Mouse (Mus musculus) kidney, postnatal 14 days (tissue): ENCODE results near the gene Slc25a44.
"Not testable (repeated sequence)": the region's sequence is repeated elsewhere in the genome, so short reads cannot be mapped to it uniquely, and the experiment has no call there.

Experiments
- DNase-seq: peaks from one replicate; pipeline ENCODE4 v3.0.0; 2022; ENCODE audit warnings: mixed read lengths

The Slc25a44 gene

DNA sequence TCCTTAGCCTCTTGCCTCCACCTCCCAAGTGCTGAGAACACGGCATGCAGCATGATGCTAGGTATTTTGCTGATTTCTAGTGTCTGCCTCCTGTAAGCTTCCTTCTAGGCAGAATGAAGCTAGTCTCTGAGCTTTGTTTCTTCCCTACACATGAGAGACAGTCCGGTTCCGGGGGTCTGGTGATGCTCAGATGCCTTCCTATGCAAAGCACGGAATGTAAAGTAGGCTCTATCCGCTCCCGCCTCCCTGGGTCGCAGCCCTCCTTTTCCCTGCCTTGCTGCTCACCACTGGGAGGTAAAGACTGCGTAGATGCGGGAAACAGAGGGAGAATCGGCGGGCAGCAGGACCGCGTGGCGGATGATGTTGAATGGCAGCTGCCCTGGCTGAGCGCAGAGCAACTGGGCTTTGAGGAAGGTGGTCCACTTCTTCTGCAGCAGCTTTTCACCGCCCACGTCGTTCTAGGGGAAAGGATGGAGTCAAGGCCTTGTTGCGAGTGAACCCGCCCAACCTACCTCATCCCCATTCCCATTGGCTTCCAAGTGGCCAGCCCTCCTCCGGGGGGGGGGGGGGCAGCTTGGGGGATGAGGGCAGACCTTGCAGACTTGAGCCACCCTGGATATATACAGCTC lies 24.6 kb upstream of the Slc25a44 start:
- DNase-seq = no peak

DNA sequence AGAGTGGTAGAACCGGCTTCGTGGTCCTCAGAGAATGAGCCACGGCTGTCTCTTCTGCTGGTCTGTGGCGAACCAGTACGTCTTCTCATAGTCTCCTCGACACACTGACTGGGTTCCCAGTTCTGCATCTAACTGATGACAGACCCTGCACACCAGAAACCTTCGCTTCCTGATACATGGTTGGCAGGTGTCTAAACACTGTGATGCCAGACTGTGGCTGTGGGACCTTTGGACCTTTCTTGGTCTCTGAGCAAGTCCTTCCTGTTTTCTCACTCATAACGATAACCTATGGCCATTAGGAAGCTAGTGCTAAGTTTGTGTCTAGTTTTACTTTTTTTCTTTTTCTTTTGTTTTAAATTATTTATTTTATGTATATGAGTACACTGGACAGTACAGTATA lies 23.5 kb upstream of the Slc25a44 start:
- no peak for DNase-seq

DNA sequence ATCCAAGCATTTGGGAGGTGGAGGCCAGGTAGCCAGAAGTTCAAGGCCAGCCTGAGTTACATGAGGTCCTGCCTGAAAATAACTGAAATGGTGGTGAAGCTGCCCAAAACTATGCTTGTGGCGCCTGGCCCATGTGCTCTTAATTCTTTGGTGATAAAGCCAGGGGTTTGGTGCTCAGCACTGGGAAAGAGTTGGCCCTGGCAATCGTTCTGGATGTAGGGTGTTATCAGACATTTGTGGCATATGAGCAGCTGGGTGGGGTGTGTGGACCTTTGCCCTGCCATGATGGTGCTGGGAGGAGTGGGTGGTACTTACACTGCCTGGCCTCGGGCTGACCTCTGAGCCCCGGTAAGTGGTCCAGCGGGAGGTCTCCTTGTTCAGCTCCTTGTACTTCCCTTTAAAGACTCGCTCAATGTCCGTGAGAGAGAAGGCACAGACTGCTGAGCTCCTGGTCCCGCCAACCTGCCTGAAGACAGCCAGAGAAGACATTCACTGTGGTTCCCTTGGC lies 22.8 kb upstream of the Slc25a44 start:
- DNase-seq = no peak

DNA sequence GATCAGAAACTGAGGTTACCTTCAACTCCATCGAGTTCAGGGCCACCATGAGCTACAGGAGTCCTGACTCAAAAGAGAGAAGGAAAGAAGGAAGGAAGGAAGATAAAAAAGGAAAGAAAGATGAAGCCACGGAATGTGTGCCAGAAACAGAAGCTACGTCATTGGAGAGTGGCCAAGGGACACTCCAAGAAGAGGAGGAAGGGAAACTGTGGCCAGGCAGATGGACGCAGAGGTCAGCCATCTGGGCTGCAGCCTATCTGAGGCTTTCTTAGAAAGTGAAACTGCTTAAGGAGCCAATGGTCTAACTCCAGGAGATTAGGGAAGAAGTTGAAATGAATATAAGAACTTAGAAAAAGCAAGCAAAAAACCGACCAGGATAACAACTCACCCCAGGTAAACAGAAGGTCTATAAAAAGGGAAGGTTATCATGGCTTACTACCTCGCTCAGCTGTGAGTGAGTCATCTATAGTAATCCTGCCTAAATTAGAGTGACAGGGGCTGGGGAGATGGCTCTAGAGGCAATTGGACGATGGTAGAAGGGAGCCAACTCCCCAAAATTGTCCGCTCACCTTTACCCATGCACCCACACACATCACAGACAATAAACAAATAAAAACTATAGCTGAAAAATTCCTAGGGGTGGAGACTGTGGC lies 21.7 kb upstream of the Slc25a44 start:
- DNase-seq = no peak

DNA sequence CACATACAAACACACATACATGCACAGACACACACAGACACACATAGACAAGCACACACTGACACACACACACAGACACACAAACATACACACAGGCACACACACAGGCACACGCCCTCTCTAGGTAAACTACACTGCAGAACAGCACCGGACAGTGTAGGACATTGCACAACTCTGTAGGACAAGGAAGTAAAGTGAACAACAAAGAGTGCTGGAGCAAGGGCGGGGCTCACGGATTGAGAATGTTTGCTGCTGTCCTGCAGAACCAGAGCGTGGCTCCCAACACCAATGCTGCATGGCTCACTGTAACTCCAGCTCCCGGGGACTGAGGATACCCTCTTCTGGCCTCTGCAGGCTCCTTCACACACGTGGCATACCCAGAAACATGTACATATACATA lies 17.9 kb upstream of the Slc25a44 start:
- DNase-seq = no peak

DNA sequence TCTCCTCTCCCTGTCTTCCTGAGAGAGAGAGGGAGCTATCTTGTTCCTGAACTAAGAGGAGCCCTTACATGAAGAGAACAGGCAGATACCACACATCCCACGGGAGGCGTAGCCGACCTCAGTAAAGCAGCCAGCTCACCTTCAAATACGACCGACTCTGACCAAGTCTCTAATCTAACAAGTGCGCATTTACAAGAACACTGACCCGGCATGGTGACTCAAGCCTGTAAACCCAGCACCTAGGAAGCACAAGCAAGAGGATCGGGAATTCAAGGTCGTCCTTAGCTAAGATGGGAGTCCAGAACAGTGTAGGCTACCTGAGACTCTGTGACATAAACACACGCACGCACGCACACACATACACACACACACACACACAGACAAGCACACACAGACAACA lies 17.5 kb upstream of the Slc25a44 start:
- DNase-seq = no peak

DNA sequence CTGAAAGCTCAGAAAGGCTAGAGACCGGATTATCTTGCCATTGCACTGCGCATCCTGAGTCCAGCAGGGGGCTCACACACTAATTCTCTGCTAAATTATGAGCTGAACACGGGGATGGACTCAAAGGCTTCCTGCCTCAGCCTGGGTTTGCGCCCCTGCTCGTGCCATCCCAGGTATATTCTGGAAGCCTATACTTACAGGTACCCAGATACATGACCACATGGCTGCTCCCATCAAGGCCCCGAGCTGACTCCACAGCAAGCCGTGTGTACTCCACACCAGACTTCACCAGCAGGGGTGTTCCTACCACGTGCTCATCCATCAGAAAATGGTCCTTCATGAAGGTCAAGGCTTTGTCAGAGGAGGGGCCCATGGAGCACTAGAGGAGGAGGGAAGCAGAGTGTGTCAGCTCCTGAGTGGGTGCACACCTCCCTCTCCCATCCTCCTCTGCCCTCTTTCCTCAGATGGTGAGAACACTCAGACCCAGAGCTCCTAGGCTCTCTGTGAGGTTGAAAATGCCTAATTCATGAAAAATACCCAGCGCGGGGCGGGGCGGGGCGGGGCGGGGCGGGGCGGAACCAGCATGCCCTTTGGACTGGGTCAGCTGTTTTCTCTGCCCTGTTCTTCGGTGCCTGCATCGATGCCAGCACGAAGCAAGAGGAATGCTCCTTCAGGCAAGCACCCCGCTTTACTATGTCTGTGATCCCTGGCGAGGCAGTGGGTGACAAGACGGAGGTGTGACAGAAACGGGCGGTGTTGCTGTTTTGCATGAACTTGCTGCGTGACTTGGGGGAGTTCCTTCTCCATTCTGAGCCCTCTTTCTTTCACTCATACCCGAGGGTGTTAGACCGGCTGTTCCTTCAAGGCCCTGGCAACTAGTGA lies 15.8 kb upstream of the Slc25a44 start:
- DNase-seq = peak; percentile 66

DNA sequence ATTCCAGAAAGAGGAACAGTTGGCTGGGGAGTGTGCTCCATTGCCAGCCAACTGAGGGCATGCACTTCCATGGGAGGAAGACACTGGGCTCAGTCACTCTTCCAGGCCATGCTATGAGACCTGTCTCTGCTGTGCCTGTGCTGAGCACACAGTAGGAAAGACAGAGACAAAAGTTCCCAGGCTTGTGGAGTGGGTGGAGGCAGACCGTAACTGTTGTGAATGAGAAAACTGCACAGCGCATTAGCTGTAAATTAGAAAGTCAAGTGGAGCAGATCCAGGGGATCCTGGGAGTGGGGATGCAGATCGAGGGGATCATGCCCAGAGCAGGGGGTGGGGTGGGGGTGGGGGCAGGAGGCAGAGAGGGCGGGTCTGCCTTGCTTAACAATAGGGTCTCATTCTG lies 14.6 kb upstream of the Slc25a44 start:
- DNase-seq = no peak

DNA sequence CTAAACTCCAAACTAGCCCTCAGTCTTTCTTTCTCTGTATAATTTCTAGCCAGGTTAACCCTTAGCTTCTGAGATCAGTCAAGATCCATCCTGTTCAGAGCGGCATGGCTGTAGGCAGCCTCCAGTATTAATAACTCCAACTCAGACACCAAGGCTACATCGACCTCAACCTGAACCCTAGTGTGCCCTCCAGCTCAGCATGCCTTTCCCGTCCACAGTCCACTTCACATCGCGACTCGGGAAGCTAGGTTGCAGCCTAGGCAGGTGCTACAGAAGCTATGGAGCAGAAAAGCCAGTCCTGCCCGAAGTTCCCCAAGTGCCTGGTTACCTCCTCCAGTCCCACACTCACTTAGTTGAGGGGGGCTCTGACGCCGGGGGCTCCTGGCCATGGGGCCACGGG lies 12.5 kb upstream of the Slc25a44 start:
- DNase-seq = peak; percentile 55

DNA sequence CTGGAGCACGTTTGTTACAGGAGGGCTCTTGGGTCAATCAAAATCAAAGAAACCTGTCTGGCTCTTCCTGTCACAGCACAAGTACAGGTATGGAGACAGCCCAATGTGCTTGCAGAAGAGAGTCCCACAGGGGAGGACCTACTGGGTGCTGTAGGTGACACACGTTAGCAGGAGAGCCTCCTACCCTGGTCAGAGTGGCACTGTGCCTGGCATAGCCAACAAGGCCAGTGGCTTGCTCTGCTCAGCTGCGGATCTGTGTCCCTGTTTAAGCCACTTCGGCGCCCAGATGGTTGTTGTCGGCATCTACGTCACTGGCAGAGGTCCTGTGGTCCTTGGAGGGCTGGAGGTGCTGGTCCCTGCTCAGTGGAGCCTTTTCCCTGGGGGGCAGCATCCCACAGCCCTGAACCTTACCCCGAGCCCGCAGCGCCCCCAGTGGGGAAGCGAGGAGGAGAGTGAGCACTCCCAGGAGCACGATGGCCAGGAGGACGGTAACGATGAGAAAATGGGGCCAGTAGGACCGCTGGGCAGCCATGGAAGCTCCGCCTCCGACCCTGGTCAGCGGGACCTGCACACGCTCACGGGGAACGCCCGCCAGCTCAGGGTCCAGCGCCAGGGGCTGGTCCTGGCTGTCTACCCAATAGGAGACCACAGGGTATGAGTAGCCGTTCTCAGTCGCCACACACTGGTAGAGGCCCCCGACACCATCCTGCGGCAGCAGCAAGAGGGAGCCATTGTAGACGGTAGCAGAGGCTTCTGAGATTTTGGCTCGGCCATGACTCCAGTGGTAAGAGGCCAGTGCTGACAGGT lies 11.7 kb upstream of the Slc25a44 start:
- peak; percentile 62 for DNase-seq

DNA sequence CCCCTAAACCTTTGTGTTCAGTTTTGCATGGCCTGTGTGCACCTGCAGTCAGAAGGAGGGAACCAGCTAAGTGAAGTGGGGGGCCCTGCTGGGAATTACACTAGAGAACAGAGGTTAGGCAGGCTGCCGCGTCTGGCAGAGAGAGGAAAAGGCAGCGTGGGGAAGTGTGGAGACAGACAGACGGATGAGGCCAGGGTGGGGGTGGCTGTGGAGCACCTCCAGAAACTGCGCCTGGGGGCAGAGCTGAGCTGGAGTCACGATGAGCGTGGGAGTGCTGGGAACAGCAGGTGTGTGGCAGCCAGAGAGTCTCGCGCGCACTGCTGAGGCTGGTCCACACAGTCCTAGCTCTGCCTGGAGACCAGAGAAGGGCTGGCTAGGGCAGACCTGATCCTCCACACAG lies 10.6 kb upstream of the Slc25a44 start:
- no peak for DNase-seq

DNA sequence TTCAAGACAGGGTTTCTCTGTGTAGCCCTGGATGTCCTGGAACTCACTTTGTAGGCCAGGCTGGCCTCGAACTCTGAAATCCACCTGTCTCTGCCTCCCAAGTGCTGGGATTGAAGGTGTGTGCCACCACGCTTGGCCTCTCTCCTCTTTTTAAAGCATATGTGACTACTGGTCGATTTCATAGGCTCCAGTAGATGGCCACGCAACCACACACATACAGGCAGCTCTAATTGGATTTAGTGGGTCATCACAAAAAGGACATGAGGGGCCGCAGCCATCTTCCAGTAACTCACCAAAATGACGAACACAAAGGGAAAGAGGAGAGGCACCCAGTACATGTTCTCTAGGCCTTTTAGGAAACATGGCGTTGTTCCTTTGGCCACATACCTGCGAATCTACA lies 3.7 kb upstream of the Slc25a44 start:
- not testable (repeated sequence) for DNase-seq

DNA sequence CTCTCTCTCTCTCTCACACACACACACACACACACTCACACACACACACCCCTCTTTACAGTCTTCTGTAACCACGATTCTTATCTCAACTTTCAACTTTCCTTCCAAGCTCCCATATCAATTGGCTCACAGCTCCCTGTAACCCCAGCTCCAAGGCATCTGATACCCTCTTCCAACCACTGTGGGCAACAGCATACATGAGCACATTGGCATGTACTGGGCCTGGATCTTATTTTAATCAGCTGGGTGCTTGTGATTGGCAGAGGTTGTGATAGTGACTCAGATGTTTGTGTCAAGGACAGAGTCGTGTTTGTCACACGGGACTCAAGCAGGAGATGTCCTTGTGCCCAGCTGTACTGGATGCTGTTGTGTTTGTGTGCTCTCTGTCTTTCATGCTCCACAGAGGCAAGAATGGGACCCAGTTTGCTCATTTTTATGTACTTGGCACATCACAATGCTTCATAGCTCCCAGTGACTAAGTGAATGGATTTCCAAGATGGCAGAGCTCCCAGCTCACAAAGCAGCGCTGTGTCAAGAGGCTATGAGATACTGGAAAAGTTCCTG lies 2.5 kb upstream of the Slc25a44 start:
- no peak for DNase-seq

DNA sequence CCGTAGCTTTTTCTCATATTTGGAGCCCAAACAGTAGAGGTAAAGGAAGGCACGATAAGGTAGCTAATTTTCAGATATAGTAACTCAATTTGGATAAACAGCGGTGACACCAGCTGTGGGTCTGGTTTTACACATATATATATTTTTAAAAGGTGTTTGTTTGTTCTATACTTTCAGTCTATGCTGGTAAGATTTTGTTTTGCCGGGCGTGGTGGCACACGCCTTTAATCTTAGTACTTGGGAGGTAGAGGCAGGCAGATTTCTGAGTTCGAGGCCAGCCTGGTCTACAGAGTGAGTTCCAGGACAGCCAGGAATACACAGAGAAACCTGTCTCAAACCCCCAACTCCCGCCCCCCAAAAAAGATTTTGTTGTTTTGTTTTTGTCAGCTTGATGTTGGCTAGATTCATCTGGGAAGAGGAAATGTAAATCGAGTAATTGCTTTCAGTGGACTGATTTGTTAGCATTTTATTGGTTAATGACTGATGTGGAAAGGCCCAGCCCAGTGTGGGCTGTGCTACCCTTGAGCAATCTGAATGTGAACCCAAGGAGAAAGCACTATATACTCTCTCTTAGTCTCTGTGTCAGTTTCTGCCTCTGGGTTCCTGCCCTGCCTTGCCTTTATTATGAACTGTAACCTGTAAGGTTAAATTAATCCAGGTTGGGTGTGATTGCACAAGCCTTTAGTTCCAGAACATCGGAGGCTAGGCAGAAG lies 925 bp upstream of the Slc25a44 start:
- peak; percentile 41 for DNase-seq

DNA sequence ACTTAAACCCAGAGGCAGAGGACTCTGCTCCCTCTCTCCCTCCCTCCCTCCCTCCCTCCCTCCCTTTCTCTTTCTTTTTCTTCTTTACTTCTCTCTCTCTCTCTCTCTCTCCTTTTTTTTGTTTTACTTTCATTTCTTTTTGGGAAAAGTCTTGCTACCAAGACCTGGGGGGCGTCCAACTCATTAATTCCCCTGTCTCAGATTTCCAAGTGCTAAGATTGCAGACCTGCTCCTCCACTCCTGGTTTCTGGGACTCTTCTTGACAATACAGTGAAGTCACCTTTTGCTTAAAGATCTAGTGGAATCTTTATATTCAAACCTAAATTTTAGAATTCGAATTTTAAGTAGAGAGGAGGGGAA lies 371 bp upstream of the Slc25a44 start:
- no peak for DNase-seq

DNA sequence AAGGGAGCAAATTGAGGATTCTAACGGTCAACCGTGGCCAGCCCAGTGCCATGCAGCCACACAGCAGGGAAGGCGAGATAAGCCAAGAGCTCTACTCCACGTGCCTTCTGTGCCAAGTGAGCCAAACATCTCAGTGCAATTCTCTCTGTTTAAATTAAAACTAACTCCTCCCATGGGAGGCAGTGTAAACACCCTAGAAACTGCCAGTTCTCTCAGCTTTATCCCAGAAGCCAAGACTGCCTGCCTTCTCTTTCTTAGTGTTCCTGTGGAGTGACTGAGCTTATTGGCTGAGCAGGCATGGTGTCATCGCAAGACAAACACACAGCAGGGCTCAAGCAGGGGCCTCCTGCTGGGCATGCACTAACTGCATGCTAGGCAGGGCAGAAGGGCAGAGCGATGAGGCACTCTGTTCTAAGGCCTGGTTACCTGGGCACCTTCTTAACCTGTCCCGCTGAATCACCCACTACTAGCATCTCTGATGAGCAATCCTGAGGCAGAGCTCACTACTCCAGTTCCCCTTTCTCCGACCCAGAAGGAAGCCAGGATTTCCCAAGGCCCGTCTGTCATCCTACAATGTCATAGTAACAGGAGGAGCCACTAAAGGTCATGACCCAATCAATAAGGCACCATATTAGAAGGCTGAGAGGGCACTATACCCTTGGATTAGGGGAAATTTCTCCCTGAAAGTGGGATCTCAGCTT lies 2.8 kb downstream of the Slc25a44 start:
- peak; percentile 45 for DNase-seq

DNA sequence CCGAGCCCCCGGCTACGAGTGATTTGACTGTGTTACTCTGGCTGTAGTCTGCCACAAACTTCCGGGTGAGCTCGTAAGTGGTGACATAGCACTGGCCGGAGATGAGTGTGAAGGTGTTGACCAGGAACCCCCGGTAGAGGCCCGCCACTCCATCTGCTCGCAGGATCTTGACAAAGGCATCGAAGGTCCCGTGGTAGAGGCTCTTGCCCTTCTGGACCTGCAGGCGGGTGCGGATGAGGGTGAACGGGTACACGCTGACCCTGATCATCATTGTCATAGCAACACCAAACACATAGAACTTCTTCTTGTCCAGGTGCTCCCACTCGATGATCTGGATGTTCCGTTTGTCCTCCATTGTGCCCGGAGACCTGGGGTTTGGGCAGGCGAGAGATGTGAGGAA lies 4.2 kb downstream of the Slc25a44 start:
- no peak for DNase-seq

DNA sequence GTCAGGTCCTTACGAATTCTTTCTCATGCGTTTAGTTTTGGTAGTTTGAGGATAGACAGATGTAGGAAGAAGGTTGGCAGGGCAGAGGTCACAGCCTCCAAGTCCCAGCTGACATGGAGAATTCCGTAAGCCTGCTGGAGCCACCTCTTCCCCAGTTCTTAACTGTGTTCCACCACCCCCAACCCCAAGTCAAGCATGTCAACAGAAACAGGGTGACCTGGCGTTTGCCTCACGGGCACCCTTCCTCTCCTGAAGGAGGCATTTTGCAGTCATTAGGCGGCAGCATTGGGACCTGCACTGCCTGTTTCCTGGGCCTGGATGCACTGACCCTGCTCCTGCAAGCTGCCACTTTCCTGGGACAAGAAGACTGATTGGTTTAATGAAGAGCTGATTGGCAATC lies 6.9 kb downstream of the Slc25a44 start:
- DNase-seq = no peak

DNA sequence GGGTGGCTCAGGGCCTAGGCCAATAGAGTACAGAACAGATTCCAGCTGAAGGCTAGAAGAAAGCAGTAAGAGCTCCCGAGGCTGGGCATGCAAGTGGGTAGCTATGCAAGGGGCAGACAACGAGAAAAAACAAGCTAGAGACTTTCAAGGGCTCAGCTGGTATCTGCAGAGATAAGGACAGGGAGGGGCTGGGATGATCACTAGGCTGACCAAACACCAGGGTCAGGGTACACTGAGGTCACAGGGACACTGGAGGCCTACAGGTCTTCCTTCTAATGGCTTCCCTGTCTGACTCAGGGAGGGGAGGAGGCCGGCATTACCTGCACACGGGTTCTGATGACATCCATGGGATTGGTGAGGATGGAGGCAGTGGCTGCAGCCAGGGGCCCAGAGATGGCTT lies 9.3 kb downstream of the Slc25a44 start:
- DNase-seq = no peak

DNA sequence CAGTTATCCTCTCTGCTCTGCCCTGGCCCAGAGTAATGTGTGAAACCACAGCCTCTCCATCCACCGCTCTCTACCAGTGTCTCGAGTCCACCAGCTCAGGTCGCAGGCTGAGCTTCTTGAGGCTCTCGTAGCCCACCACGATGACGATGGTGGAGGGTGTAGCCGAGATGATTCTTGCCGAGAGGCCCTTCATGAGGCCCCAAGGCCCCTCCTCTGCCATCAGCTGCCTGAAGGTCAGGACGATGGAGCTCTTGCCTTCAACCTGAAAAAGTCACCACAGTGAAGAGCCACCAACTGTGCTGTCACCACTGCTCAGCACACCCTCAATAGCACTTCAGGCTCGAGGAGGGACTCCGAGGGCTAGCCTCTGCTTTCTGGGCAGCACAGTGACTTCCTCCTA lies 12.3 kb downstream of the Slc25a44 start:
- no peak for DNase-seq

DNA sequence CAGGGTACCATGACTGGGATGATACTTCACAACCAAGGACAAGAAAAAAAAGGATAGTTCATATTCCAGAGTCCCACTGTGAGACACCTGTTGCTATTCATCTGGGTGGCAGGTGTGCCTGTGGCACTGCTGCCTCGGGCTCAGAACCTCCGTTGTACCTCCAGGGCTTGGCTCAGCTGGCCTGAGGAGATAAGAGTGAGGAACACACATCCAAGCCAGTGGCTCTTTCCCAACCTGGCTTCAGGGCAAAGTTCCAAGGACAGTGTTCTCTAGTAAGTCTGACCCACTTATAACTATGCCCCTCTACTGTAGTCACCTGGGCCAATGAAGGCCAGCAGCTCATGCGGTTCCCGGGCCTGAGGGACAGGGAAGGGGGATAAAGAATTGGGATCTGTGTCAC lies 13.3 kb downstream of the Slc25a44 start:
- DNase-seq = no peak
